Comparison of ENCODE assay signal across 12 mouse cellular contexts in the genomic region with DNA sequence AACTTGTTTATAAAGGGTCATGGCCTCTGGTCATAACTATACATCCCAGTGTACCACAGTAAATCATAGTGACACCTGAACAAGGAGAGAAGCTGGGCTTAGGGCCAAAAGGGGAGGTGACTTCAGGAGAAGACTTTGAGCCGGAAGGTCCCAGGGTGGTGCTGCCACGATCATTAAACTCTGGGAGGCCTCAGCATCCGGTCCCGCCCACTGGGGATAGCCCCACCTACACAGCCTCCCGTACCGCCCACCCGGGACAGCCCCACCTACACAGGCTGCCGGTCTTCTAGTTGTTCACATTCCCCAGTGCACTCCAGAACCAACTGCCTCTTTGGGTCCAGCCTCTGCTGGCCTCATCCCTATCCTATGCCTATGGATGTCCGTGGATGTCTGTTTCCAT. TPM values are rescaled to one million over a fixed set of nuclear protein-coding genes. Genes with fewer than 3 reads are reported as not detected.
DNase-seq lines count a peak whose midpoint lies in the region; ATAC-seq and TF ChIP-seq lines count a peak whose summit lies in the region.
"Had no signal": no experiment of that assay in that cellular context is flagged by ENCODE, and none has a peak within 500 bp of the region (broad histone marks: within the 10 kb centered on the region; RNA-seq: fewer than 3 reads in every experiment).

A gene (plus strand): TSS at position 297 of the 400 bp plus-strand sequence.

- H3K27ac ChIP-seq in ES-E14 (ENCODE audit: insufficient read depth, low read depth, low read length, poor library complexity, severe bottlenecking): no peak within 1 kb of the TSS
- no peak within 1 kb of the TSS for H3K27ac ChIP-seq in kidney, embryonic 16.5 days (ENCODE audit: low read length)

- intact Hi-C loops in left cerebral cortex, postnatal 25 days (cut with DNase I): no loop called here

- no peaks in the 10 kb centered on the region for H3K36me3 ChIP-seq in ES-E14 (ENCODE audit: control insufficient read depth, insufficient read depth, low read length, poor library complexity, severe bottlenecking)
- H3K36me3 ChIP-seq in kidney, embryonic 16.5 days (ENCODE audit: insufficient read depth, low read length): no peaks in the 10 kb centered on the region

- no peak within 1 kb of the TSS for H3K9ac ChIP-seq in ES-E14 (ENCODE audit: insufficient read depth, low read depth, low read length, poor library complexity, severe bottlenecking)
- no peak within 1 kb of the TSS for H3K9ac ChIP-seq in kidney, embryonic 16.5 days (replicated peaks; ENCODE audit: low read length)

- WGBS in kidney, embryonic 16.5 days: 41% methylated on average over 9 of the region's 9 CpGs

- no peaks in the 10 kb centered on the region for H3K9me3 ChIP-seq in ES-E14 (ENCODE audit: control insufficient read depth, insufficient read depth, low read depth, low read length)
- no peaks in the 10 kb centered on the region for H3K9me3 ChIP-seq in kidney, embryonic 16.5 days (ENCODE audit: low read length)

- no peak within 1 kb of the TSS for H3K4me3 ChIP-seq in ES-E14 (ENCODE audit: insufficient read depth in 1 of 2, low read depth in 1 of 2, low read length in 2 of 2, poor library complexity in 1 of 2, severe bottlenecking in 1 of 2)
- H3K4me3 ChIP-seq in kidney, embryonic 16.5 days (ENCODE audit: low read length): no peak within 1 kb of the TSS

- no peak within 1 kb of the TSS for H3K4me2 ChIP-seq in kidney, embryonic 16.5 days (replicated peaks; ENCODE audit: low read depth, low read length)

- no peaks in the 10 kb centered on the region; a peak in 1 of 4 replicates for H3K4me1 ChIP-seq in ES-E14 (ENCODE audit: control insufficient read depth in 2 of 2, insufficient read depth in 2 of 2, low read length in 2 of 2, poor library complexity in 1 of 2)
- H3K4me1 ChIP-seq in kidney, embryonic 16.5 days (ENCODE audit: insufficient read depth, low read length): peaks cover 3% of the 10 kb centered on the region; the same call in 1 of the 2 replicates

- peak; percentile 29 to 32 for DNase-seq in cerebellum, postnatal 10 days
- no peak for DNase-seq in cerebellum, adult 11-12 months
- DNase-seq in ES-E14 (ENCODE audit: low read depth, low spot score): peak; percentile 16
- DNase-seq in lung, postnatal 10 days: peak; percentile 57
- no peak for DNase-seq in left cerebral cortex, postnatal 25 days (ENCODE audit: low spot score in 2 of 2)
- no peak for DNase-seq in thymus, postnatal 14 days
- DNase-seq in thymus, postnatal 10 days (ENCODE audit: low spot score in 2 of 2): no peak
- DNase-seq: heart, postnatal 36 days; right cerebral cortex, postnatal 14 days had no signal

- ATAC-seq in kidney, embryonic 16.5 days (ENCODE audit: low FRiP score, low TSS enrichment): peak; percentile 86

- no peaks in the 10 kb centered on the region for H3K27me3 ChIP-seq in kidney, embryonic 16.5 days (ENCODE audit: insufficient read depth, low read length)

- in situ Hi-C loops in ES-E14 (cut with MboI; ENCODE audit: low sequenced_read_pairs in 2 of 2, unreplicated experiment in 2 of 2): no loop called here

TF ChIP-seq in ES-E14, 5 proteins besides CTCF, POLR2A, EP300 and RAD21:
- TF ChIP-seq MAFK (IDR thresholded peaks at IDR 0.05; ENCODE audit: insufficient read depth, low read depth, low read length): no peak
- no peak for TF ChIP-seq ZC3H11A (IDR thresholded peaks at IDR 0.05; ENCODE audit: borderline replicate concordance, low read depth, low read length)
- no peak for TF ChIP-seq CHD2 (IDR thresholded peaks at IDR 0.05; ENCODE audit: low read depth, low read length)
- no peak for TF ChIP-seq HCFC1 (IDR thresholded peaks at IDR 0.05; ENCODE audit: borderline replicate concordance, insufficient read depth, low read length)
- TF ChIP-seq ZNF384 (IDR thresholded peaks at IDR 0.05; ENCODE audit: low read depth, low read length): no peak

RNA-seq across cellular contexts. Expression of the gene that starts here (rescaled TPM):
- total RNA-seq in ES-E14 (2012; rRNA removed): 0.40 TPM in 1 of 2 replicates, not detected in the other
- polyA plus RNA-seq in kidney, embryonic 16.5 days (2015; fragmentation: Nextera tagmentation; extraction: Ambion mirVana): 0.22 and 0.28 TPM in 2 replicates
- not detected for total RNA-seq in left cerebral cortex, postnatal 25 days (2021)
- total RNA-seq: gastrocnemius, adult 18-20 months; heart, postnatal 36 days had no signal
- polyA plus RNA-seq: embryonic facial prominence, embryonic 11.5 days had no signal

Comparison
In these comparisons a context has a peak if more than half of its experiments do, and no peak if none do; other contexts are left out.
1. DNase-seq: peak in cerebellum, postnatal 10 days (2 of 2) and lung, postnatal 10 days (single experiment); none in cerebellum, adult 11-12 months (single experiment), left cerebral cortex, postnatal 25 days (0 of 2), thymus, postnatal 14 days (single experiment) and thymus, postnatal 10 days (0 of 2).
2. Peak in DNase-seq in ES-E14; RNA of the gene not detected or under 1 TPM.
3. Peak in ATAC-seq in kidney, embryonic 16.5 days; RNA of the gene not detected or under 1 TPM.